Mouse (Mus musculus): ENCODE measurements around the gene Cd55b.
"Not testable (repeated sequence)": the region's sequence is repeated elsewhere in the genome, so short reads cannot be mapped to it uniquely, and the experiment has no call there.

Cd55b gene

DNA sequence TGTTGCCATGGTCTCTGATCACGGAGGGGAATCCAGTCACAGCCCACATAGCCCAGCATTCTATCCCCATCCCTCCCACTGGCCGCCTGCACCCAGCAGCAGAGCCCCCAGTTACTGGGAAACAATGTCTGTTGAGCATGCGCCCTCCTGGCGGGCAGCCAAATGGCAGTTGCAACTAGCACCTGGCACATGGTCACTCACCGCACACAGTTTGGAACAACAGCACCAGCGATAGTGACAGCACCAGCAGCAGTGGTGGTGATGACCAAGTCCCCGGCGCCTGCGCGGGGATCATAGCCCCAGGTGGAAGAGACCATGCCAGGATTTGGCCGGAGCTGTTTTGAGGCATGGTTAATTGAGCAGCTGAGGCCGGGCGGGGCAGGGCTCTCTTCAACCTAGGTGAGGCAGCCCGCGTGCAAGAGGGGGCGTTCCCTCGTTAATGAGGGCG is at the start of gene Cd55b:
TSS of gene Cd55b (minus strand) at position 346 of the 448 bp plus-strand sequence.
- DNase-seq (ENCODE audit: low spot score in 2 of 2): peak; percentile 2 to 4

DNA sequence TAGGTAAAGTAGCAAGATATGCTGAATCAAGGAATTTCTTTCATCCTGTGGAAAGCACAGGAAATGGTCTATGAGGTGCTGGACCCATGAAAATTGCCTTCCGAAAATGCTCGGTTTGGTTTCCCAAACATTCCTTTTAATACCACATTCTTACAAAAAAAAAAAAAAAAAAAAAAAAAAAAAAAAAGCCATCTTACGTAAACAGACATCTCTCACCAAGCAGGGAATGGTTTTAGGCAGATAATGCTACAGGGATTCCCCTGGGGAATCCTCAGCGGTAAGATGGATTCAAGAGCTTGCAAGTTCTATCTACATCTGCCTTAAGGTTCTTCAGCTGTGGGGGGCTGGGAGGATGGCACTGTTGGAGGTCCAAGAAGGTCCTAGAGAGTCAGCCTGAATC is 47.3 kb upstream of the Cd55b start:
- no peak for DNase-seq (ENCODE audit: low spot score in 2 of 2)

DNA sequence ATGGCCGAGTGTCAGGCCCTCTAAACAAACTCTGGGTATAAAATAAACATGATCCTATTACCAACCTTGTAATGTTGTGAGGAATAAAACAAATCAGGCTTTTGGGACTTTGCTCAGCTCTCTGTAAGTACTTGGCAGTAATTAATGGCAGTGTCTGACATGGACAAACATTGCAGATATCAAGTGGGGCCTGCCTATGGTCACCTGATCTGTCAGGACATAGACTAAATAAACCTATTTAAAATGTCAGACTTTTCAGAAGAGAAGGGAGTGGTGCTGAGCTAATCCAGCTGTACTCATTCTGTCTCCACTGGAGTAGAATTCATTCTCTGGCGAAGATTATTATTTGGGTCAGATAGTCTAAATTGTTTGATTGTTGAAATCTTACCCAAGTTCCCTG is 44.6 kb upstream of the Cd55b start:
- no peak for DNase-seq (ENCODE audit: low spot score in 2 of 2)

DNA sequence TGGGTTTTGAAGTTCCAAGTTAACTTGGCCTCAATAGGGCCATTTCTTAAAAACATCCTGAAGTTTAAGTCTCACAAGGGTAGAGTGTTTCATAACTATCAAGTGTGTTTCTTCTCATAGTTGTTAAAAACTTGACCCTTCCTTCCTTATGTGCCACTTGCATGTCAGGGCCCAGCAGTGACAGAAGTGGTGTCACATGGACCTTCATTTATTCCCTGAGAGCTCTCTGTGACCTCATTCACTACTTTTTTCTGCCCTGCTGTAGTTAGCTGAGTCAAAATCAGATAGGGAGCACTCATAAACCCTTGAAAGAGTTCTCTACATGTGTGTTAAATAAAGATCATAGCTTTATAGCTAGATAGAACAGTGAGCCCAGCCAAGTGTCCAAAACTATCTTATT is 41.4 kb upstream of the Cd55b start:
- DNase-seq (ENCODE audit: low spot score in 2 of 2): no peak

DNA sequence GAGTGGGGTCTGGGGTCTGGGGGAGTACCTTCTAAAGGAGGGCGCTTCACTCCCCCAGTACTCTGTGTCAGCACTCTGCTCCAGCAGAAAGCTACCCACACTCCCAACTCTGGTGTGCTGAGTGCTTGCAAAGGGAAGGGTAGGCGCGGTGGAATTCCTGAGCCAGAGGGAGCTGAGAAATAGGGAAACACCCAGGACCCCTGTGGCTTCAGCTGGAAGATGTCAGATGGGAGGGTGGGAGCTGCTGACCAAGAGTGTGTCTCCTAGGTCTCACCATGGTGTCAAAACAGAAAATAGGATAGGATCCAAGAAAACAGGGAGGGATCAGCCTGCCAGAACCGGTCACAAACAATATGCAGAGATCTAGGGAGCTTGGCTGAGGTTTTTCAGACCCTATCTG is 40.1 kb upstream of the Cd55b start:
- DNase-seq (ENCODE audit: low spot score in 2 of 2): peak in 1 of 2 experiments; percentile 26

DNA sequence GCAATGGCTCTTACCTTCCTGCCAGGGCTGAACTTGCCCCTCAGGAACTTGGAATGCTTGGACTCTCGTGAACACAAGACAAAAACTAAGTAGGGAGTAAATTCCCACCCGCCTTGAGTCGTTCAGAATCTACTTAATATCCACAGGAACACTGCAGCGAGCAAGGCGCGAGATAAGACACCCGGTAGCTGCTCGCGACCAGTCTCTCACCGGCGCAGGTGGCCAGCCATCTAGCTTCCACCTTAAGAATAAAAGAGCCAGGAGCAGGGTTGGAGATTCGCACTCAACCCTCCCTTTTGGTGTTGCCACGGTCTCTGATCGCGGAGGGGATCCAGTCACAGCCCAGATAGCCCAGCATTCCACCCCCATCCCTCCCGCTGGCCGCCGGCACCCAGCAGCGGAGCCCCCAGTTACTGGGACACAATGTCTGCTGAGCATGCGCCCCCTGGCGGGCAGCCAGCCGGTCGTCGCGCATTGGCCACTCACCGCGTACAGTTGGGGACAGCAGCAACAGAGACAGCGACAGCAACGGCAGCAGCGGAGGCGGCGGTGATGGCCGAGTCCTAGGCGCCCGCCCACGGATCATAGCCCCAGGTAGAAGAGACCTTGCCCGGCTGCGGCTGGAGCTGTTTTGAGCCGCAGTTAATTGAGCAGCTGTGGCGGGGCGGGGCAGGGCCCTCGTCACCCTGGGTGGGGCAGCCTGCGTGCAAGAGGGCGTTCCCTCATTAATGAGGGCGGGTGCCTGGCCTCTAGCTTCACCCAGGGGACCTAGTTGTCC is 39.5 kb upstream of the Cd55b start, which contains the start of gene Cd55:
TSS of gene Cd55 (minus strand) at position 661 of the 778 bp plus-strand sequence.
- peak; percentile 78 to 84 for DNase-seq (ENCODE audit: low spot score in 2 of 2)

DNA sequence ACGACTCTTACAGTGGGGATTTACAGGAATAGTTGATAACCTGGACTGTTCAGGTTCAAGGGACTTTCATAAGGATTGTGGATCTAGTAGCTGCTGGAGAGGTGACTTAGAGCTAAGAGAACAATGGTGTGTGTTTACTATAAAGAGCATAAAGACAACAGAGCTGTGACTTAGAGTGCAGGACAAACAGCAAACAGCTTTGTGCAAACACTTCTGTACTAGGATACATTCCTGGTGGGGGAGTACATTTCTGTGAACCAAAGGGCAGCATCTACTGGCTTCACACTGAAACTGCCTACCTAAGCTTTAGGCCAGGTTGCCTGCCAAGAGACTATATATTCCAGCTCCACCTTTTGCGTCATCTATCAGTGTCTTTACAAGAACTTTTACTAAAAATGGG is 32.3 kb upstream of the Cd55b start:
- DNase-seq (ENCODE audit: low spot score in 2 of 2): no peak

DNA sequence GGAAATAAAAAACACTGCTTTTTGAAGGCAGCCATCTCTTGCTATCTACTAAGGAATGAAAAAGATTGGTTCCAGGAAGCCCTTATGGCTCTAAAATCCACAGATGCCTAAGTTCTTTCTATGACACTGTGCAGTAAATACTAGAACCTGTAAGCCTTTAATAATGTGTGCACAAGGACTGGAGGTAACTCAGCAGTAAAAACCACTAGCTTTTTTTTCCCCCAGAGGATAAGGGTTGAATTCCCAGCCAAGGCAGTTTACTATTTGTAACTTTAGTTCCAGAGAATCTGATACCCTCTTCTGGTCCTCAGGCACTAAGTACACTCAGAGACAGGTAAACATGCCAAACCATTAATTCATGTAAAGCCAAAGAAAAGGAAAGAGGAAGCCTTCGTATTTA is 20.1 kb upstream of the Cd55b start:
- not testable (repeated sequence) for DNase-seq (ENCODE audit: low spot score in 2 of 2)

DNA sequence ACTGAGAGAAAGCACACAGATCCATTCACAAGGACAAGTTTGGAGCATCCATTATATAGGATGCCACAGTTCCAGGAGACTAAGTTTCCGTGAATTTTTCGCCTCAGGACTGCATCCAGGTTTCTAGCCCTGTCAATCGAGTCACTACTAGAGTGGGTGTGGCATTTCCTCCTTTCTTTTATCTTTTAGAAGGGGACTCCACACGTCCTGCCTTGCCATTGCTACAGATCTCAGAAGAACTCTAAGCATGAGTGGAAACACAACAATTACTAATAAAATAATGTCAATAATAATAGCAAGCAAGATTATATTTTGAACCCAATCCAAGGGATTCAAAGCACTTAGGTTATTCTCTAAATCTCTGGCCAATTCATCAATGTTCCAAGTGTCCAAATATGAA is 8.1 kb upstream of the Cd55b start:
- no peak for DNase-seq (ENCODE audit: low spot score in 2 of 2)

DNA sequence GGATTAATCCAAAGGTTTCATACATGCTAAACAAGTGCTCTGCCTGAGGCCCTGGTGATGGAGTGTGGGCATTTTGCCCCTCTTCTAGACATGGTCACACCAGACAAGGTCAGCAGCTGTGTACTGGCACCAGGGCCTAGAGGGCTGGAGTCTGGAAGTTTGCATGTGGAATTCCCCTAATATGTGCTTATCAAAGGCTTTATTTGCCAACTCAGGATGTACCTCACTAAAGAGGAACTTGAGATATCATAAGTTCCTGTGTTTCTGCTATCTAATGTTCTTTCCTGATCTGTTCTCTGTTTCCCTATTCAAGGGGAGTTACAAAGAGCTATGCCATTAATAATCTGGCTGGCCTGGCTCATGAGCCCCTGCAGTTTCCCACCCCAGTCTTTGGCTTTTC is 5.9 kb upstream of the Cd55b start:
- not testable (repeated sequence) for DNase-seq (ENCODE audit: low spot score in 2 of 2)

DNA sequence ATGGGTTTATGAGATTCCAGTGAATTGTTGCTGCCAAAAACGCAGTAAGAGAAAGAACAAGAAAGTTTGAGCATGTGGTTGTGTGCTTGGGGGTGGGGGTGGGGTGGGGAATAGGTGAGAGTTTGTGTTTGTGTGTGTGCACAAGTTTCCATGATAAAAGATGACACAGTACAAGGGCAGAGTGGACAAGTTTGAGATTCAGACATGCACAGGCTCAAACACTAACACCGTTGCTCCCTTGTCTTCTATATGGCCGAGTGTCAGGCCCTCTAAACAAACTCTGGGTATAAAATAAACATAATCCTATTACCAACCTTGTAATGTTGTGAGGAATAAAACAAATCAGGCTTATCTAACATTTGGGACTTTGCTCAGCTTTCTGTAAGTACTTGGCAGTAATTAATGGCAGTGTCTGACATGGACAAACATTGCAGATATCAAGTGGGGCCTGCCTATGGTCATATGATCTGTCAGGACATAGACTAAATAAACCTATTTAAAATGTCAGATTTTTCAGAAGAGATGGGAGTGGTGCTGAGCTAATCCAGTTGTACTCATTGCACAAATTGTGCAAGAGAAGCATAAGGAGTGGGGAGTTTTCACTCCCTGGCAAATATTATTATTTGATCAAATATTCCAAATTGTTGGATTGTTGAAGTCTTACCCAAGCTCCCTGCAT is 4.5 kb upstream of the Cd55b start:
- DNase-seq (ENCODE audit: low spot score in 2 of 2): not testable (repeated sequence)

DNA sequence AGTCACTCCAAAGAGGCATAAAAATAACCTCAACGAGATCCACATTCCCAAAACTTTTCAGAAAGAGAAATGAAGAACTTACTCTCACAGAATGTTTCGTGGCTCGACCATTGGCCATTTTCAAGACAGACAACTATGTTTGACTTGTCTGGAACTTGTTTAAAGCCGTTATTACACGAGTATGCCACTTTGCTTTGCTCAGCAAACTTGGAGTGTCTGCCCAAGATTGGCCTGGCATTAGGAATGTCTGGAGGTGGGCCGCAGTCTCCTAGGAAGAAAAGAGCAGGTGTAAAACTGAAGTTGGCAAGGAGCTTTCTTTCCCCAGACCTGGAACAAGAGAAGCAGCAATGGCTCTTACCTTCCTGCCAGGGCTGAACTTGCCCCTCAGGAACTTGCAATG is 776 bp downstream of the Cd55b start:
- not testable (repeated sequence) for DNase-seq (ENCODE audit: low spot score in 2 of 2)

DNA sequence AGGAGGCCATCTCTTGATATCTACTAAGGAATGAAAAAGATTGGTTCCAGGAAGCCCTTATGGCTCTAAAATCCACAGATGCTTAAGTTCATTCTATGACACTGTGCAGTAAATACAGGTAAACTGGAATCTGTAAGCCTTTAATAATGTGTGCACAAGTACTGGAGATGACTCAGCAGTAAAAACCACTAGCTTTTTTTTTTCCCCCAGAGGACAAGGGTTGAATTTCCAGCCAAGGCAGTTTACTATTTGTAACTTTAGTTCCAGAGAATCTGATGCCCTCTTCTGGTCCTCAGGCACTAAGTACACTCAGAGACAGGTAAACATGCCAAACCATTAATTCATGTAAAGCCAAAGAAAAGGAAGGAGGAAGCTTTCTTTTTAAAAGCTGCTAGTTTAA is 25.7 kb downstream of the Cd55b start:
- not testable (repeated sequence) for DNase-seq (ENCODE audit: low spot score in 2 of 2)

DNA sequence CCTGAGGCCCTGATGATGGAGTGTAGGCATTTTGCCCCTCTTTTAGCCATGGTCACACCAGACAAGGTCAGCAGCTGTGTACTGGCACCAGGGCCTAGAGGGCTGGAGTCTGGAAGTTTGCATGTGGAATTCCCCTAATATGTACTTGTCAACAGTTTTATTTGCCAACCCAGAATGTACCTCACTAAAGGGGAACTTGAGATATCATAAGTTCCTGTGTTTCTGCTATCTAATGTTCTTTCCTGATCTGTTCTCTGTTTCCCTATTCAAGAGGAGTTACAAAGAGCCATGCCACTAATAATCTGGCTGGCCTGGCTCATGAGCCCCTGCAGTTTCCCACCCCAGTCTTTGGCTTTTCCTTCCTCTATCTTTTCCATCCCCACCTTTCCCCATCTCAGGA is 35.5 kb downstream of the Cd55b start:
- not testable (repeated sequence) for DNase-seq (ENCODE audit: low spot score in 2 of 2)

DNA sequence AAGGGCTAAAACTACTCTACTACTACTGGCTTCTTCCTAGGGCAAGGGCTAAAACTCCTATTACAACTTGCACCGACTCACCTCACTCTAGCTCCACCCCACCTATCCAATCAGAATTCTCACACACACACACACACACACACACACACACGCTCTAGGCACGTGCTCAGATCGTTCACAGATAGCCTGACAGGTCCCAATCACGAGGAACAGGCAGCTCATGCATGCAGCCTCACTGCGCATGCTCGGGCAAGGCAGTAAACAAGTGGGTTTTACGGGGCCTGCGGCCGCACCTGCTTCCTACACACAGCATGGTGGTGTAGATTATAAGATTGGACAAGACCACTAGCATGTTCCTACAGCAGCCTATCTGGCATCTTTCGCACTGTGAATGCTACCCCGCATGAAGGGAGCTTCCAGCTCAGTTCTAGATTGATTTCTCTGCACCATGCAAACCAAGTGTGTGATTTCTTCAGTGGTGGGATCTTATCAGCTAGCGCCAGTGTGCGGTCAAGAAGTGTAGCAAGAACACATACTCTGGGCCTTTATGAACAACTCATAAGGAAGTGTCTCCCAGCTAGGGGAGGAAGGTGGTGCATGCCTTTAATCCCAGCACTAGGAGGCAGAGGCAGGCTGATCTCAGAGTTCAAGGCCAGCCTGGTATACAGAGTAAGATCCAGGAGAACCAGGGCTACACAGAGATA is 44.9 kb downstream of the Cd55b start:
- no peak for DNase-seq (ENCODE audit: low spot score in 2 of 2)

DNA sequence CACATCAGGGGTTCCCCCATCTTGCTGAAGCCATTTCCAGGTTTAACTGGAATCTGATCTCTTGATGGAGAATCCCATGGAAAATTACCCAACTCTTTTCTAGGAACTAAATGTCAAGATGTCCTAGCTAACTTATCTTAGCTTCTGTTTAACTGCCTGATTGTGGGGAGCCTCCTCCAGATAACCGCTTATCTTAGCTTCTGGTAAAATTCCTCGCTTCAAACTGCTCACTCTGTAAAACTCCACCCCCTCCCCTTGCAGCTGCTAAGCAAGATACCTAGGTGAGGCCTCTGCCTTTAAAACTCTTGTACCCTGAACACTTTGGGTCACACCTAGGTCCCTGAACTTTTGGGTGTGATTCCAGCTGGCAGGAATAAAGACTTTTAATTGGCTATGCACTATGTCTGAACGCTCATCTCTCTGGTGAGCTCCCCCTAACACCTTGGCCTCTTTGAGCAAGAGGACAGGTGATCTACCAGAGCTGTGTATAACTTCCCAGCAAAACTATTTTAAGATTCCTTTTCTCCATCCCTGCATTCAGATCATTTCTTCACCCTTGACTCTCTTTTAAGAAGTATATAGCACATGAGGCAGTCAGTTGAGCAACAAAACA is 48.5 kb downstream of the Cd55b start:
- DNase-seq (ENCODE audit: low spot score in 2 of 2): no peak

DNA sequence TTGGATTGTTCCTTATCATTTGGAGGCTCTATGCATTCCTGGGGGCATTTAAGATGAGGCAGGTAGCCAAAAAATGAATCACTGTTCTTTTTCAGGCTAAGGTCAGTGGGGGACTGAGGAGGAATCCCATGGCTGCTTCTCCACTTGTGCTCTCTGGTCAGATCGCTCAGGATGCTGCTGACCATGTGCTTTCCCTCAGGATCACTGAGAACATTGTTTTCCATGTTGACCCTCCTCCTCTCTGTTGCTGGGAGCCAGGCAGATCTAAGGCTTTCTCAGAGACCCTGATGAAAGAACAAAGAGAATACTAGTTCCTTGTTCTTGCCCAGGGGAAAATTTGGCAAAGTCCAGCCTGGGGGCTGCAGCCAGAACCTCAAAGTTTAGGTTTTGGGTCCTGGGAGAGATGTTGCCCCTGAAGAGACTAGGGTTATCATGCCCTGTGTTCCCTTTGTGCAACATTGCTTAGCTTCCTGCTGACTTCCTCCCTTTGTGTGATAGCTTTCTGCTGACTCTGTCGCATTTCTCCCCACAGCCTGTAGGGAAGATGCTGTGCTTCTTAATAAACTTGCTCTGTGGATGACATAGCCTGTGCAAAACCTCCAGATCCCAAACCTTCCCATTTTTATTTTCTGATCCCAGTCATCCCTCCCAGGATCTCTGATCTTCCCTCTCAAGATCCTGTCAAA is 49.3 kb downstream of the Cd55b start:
- DNase-seq (ENCODE audit: low spot score in 2 of 2): no peak

DNA sequence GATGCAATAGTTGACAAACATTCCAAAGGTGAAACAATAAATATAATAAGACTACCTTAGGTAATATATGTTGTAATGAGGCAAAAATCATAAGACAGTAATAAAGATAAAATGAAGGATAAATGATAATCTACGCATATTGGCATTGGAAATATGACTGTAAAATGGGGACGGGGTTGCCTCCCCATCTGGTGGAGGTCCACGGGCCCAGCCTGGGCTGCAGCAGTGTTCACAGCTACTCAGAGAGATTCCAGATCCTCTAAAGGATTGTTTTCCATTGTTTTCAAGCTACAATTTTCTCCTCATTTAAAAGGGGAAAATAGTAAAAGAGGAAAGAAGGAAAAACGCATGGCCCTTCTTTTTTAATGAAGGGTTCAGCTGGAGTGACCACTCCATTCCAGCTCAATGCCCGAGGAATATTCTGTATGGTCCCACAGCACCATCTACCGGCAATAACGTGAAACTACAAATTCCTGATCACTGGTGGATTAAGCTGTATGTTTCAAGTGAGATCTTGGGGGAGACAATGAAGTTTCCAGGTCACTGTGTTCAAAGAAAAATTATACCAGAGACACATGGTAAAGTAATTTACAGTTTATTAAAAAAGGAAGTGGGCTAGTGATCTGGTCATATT is 50.8 kb downstream of the Cd55b start:
- peak in 1 of 2 experiments; percentile 33 for DNase-seq (ENCODE audit: low spot score in 2 of 2)

DNA sequence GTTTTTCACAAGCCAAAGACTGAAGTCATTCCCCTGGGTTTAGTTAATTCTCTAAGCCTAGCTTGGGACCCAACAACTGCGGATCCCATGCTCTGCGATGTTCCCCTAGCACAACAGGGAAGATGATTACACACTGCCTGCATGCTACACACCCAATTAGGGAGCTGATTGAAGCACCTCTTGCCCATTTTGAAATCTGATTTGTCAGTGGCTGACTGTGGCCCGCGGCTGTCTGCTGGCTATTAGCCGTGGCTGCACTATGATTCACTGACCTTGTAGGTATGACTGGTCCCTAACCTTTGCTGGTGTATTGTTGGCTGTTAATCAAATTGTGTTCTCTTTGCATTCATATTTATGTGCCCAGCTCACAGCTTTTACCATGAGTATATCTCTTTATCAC is 51.5 kb downstream of the Cd55b start:
- DNase-seq (ENCODE audit: low spot score in 2 of 2): no peak

DNA sequence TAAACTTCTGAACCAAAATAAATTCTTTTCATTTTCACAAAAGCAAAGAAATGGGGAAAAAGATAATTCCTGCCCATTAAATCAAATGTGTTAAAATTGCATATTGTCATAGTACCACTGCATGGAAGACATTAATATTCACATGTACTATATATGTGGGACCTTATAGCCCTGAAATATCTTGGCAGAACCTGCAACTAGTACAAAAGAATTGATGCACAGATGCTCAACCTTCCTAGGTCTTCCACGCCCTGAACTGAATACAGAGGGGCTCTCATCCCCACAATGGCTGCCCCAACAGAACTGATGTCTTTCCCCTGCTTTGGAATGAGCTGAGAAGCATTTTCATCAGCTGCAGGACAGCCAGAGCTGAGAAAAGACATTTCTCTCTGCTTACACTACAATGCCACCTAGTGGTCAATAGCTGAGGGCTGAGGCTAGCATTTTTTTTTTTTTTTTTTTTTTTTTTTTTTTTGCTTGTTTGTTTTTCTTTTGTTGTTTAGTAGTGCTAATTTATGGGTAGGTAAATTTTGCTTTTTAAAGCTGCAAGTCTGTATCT is 72.7 kb downstream of the Cd55b start:
- no peak for DNase-seq (ENCODE audit: low spot score in 2 of 2)

DNA sequence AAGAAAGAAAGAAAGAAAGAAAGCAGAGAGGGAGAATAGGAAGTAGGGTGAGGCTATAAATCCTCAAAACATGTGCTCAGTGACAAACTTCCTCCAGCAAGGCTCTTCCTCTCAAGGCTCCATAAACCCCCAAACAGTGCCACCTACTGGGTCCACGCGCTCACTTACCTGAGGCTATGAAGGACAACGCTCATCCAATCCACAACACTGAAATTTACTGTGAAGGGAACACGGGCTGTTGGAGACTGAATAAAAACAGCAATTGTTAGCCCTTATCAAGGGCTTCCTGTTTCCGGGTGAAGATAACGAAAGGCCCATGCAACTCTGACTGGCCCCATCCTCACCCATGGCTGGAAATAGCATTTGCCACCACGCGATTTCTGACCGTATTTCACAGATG is 80.4 kb downstream of the Cd55b start:
- no peak for DNase-seq (ENCODE audit: low spot score in 2 of 2)

All from frontal cortex, postnatal 25 days (tissue).